Mouse (Mus musculus) c-Kit-positive CD71-positive TER-119-positive erythroid progenitor cells, embryonic 14.5 days (primary cell): ENCODE measurements around the gene Fam184a.
"Not testable (repeated sequence)": the region's sequence is repeated elsewhere in the genome, so short reads cannot be mapped to it uniquely, and the experiment has no call there.

Experiments used
- DNase-seq: peaks from one replicate; pipeline ENCODE4 v3.0.0-alpha.2; 2013; ENCODE audit warnings: low spot score

The Fam184a gene

DNA sequence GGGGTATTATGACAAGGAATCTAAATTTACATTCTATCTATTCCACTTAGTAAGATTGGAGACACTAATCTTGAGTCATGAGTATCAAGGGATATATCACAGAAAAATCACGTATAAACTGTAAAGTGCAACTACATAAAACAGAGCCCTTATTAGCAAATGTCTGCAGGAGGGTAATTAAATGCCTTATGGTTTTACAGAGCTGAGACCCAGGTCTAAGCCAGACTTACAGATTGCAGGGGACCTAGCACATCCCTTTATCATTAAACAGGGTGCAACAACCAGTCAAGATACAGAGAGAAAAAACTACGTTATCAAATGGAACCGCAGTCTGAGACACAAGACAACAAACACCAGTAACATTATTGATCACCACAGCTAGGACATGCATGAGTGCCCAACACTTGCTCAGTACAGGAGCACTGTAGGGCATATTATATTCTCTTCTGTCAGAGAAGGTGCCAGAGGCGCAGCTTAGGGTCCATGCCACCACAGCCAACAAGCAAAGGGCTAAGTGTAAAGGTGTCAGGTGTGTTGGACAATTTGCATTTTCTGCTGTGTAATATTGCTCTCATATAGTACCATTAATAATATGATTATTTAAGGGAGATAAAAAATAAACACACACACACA is 61.9 kb downstream of the Fam184a start:
- no peak for DNase-seq

DNA sequence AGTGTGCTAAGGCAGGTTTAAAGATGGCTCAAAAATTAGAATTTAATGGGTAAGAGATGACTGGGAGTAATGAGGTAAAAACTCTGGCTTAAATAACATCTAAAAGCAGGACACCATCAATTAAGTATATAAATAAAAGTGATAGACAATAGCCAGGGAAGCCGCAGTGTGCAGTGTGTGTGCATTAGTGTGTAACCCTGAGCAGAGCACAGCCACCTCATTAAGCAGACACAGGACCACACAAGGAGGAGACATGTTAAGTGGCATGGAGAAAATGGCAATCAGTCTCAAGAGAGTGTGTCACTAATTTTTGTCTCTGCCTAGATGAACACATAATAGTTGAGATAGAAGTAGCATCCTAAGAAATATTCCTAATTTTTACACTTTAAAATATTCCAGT is 62.4 kb downstream of the Fam184a start:
- DNase-seq: no peak

DNA sequence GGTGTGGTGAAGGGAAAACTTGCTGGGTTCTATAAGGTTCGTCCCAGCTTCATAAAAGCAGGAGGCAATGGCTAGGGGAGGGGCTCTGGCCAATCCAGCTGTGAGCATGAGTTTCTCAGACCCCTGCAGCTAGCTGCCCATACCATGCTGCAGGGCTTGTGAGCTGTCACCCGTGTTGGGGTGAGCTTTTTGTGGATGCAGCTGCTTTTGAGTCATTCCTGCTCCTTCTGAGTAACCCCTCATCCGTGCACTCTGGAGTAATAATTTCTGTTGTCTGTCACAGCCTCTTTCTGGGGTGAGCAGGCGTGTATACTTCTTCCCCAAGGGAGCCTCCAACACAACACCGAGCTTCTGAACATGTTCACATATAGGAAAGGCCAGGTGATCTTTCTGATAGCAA is 63.0 kb downstream of the Fam184a start:
- no peak for DNase-seq

DNA sequence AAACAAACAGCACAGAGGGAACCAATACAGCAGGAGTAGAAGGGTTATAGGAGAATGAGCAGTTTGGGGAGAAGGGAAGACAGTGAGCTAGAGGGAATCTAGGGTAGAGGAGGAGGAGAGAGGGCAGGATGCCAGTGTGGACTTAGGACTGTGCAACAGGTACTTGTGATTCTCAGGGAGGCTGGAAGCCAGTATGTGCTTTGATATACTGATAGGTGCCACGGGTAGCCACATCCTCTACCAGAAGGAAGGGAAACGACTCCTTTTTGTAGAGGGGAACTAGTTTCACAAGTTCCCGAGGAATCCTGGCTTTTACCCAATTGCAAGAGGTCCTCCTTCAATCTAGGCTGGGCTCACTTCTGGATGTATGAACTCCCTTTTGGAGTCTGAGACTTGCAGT is 65.1 kb downstream of the Fam184a start:
- DNase-seq: no peak

DNA sequence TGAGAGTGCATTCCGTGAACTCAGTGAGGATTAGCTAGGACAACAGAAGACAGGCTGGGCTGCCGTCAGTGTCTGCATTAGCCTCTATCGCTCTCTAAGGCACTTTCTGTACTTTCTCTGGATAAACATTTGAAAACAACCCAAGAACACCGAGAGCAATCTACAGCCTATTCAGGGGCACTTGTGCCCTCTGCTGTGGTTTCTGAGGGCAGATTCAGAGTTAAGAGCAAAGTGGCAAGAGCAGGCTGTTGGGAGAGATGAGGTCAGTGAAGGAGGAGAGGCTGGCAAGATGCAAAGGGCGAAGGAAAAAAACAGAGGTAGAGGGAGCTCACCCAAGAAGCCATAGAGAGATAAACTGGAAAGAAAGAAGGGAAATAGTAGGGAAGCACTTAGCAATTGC is 67.7 kb downstream of the Fam184a start:
- no peak for DNase-seq

DNA sequence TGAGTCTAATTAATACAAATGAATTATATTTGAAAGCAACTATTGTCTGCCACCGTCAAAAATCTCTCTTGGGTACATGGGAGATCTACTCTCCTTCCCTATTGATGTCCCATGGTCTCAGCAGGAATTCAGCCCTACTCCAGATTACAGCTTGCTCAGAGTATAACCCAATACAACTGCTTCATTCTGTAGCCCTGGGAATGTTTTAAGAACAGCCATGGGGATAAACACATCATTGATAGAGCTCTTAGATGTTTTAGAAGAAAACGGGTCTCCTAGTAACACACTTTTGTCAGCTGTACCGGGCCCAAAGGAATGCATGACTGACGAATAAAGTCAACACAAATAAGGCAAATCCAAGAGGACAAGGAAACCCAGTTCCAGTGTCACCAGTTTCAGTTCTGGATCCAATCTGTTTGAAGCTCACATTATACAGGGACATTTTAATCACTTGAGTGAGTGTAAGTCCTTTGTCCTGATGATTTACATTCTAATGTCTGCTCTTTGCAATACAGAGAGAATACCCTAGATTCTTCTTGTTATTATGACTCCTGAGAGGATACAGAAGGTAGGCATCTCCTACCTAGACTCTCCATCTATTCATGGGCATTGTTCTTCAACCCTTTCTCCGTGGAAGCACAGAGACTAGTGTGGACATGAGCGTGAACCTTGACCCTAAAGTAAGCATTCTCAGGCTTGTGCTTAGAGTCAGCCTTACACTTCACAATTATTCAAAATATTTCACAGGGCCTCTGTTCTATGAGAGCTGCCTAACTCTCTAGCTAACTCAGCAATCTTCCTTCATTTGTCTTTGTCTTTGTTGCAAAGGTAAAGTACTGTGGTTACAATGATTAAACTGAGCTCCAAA is 71.0 kb downstream of the Fam184a start:
- no peak for DNase-seq

DNA sequence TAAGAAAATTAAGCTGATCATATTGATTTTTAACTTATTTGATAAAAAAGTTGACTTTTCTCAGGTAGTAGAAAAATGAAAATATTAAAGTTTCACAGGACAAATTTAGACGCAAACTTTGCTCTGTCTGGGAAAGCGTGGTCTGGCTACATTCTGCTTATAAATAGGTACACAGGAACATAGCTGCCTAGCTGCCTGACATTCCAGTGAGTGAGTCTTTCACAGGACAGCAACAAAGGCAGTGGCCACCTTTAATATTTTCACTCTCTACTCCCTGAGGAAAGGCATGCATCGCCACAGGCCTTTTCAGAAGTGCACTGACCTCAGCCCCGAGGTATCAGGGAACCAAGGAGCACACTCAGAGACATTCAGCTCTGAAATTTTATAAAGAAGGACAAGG is 89.1 kb downstream of the Fam184a start:
- no peak for DNase-seq

DNA sequence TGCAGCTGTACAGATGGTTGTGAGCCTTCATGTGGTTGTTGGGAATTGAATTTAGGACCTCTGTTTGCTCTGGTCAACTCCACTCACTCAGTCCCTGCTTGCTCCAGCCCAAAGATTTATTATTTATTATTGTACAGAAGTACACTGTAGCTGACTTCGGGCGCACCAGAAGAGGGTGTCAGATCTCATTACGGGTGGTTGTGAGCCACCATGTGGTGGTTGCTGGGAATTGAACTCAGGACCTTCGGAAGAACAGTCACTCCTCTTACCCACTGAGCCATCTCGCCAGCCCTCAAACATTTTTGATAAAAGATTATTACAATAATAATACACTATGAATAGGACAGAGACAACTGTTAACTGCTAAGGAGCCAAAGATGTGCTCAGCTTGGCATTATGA is 96.7 kb downstream of the Fam184a start:
- not testable (repeated sequence) for DNase-seq

DNA sequence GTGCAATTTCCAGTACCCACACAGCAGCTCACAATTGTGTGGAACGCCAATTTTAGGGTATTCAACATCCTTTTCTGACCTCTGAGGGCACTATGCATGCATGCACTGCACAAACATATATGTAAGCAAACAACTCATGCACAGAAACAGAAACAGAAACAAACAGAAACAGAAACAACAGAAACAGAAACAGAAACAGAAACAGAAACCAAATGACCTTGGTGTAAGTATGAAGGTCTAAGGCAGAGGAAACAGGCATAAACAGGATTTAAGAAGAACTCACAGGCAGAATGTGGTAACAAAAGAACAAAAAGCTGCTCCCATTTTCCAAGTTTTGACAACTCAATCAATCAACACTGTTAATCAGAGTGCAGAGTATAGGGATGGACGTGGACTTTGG is 100.2 kb downstream of the Fam184a start:
- DNase-seq: no peak

DNA sequence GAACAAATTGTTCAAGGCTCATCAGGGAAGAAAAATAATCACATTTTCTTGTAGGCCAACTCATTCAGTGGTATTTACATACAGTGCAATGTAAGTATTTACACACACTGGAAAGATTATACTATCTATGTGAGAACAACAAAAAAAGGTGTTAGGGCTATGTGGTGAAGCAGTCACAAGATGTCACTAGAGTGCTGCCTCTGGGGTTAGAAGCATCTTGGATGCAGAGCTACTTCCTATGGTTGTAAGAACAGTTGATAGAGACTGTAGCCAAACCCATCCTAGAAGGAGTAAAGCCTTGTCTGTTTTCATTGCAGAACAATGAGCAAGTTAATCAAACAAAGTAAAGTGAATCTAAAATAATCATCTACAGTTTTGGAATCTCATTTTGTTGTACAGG is 109.4 kb downstream of the Fam184a start:
- no peak for DNase-seq

DNA sequence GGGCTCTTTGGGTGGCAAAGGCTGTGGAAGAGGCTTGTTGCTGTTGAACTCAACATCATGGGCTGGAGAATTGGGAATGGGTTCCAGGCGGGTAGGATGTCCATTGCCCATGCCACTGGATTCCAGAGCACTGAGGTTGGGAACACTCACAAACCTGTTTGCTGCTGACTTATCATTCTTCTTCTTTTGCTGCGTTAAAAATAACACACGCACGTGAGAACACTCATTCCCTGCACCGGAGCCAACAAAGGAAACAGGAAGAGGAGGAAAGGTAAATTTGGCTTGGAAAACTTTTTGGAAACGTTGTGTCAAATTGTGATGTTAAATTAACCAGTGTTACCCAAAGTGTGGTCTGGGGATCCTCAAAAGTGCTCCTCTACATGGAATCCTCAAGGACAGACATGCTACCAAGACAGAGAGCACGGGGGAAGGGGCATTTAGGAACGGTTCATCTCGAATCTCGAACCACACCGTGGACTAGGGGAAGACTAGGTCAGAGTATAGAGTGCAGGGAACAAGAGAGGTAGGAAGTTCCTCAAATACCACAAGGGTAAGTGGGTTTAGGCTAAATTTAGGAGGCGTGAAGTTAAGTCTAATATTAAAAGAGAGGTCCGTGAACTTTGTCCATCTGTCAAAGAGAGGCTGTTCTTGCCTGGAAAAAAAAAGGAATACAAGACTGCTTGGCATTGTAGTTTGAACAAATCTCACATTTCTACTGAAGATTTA is 115.5 kb downstream of the Fam184a start:
- DNase-seq: no peak

DNA sequence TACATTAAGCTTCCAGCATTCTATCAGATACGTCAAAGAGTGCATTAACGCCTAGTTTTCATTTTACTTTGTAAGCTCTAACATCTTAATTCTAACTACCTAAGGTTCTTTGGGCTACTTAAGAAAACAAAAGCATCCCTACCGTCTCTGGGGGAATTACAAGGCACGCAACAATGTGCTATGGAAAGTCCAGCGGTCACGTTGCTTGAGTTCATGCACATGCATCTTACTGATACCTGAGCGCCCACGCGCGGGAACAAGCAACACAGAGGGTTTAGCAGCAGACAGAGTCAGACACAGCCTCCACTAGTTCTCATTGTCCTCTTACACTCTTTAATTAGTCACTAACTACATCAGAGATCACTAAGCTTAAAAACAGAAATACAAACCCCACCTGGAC is 116.8 kb downstream of the Fam184a start:
- no peak for DNase-seq

DNA sequence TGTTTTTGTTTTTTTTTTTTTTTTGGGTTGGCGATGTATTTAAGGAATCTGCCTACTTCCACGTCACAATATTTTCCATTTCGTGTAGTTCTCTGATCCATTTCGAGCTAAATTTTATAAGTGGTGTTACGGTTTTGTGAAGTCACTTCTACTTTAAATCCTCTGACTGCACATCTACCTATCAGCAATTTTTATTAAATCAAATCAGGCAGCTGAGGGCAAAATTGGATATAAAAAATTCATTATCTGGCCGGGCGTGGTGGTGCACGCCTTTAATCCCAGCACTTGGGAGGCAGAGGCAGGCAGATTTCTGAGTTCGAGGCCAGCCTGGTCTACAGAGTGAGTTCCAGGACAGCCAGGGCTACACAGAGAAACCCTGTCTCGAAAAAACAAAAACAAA is 120.6 kb downstream of the Fam184a start, which contains the start of gene Mcm9:
TSS of gene Mcm9 (minus strand) at position 101 of the 400 bp plus-strand sequence.
- DNase-seq: not testable (repeated sequence)

DNA sequence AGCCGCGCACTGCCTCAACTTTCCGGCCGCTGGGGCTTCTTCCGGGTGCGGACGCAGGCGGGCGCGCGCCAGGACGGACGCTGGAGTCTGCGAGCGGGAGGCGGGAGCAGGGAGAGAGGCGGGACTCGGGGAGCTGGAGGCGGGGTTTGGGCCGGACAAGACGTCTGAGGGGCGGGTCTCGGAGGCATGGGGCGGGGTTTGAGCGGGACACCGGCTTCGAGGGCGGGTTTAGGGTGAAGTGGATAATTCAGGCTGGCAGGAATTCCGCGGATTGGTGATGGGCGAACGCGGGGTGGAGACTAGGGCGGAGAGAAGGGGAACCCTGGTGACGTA is 121.0 kb downstream of the Fam184a start:
- DNase-seq: peak; percentile 96

DNA sequence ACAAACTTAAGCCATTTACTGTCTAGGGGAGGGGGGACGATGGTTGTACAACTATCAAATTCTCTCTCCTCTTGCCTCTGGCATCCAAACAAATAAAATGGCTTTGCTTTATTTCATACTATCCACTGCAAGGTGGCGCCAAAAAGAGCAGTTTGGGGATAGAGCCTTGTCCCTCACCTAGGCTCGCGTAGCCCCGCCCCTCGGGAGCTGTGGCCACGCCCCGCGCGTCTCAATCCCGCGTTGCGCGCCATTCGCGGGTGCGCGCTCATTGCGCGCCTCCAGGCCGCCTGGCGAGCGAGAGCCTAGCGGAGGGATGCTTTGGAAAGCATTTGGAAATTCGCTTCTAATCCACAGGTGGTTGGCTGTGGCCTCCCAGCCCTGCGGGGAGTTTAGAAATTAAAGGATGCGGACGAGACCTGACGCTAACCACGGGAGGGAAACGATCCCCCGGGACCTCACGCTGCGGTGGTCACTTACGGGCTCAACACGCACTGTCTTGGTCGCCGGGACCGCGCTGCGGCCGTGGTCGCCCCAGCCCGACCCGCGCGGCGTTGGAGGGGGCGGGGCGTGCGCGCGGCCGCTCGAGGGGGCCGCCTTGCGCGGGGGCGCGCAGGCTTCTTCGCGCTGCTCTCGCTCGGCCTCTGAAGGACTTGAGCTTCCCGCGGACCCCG is 121.5 kb downstream of the Fam184a start:
- DNase-seq: peak; percentile 93

DNA sequence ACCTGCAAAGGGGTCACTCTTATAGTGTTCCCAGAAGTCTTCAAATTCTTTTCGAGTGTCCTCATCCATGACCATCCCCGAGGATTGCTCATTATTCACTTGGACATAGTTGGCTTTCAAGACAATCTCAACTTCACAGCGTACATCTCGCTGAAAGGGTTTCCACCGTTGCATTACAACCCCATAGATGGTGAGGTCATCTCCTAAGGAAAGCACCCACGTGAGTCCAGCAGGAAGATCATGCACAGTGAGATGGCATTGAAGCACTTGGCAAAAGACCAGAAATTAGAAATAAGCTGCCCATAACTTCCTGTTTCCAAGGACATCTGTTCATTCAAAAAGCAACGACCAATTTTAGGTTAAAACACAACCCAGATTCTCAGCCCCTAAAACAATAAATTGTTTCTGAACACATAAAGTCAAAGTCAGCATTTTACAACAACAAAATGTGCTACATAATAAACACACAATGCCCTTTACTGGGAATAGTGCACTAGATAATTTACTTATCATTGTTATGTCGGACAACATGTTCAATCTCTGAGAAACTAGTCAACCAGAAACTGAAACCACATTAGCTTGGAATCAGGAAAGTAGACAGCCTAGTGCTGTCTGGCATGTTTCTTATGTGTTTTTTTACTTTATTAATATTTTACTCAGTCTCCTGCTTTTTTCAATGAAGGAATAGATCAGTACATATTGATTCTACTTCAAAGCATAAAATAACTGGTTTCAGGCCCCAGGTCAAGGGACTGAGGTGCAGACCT is 134.9 kb downstream of the Fam184a start:
- DNase-seq: no peak

DNA sequence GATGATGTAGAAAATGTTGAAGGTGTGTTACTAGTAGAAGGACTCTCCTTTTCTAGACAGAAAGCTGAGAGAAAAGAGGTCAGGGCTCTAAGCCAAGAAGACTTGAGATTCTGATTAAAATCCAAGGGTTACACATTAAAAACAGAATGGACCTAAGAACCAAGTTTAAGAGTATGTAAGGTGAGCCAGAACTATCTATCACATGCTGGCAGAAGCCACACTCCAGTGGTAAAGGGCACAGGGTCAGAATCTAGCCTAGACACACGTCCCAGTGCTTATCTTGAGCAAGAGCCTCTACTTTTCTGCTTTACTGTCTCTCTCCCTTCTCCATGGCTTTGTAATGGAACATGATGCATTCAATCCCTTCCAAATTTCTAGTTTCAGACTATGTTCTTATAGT is 137.0 kb downstream of the Fam184a start:
- DNase-seq: no peak

DNA sequence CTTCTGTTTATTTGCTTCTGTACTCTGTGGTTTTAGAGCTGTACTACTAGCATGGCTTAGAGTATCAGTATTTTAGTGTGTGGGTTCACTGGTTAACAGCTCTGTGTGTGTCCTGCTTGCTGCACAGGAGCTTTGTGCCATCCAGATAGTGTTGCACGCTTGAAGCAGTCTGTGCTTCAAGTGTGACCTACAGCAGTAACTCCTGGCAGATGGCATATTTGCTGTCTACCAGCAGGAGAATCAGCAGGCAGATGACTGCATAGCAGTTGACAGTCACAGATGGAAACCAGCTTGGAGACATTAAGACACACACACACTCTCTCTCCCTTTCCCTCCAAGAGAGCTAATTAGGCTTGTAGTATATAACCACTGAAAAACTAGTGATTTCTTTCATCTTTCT is 138.8 kb downstream of the Fam184a start:
- DNase-seq: no peak

DNA sequence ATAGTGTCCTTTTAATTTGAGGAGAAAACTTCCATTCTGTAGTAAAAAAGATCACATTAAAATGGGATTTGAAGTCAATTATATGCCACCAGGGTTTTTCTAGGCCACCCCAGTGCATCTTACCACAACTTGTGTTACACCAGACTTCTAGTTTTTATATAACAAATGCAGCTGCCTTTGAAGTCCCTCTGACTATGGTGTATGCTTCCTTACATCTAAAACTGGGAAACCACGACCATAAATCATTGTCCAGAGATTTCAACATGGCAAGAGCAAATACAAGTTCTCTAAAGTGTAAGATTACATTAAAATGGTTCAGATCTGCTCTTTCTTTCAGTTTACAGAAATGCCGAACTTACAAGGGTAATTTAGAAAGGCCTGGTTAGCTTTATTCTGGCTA is 142.6 kb downstream of the Fam184a start:
- no peak for DNase-seq

DNA sequence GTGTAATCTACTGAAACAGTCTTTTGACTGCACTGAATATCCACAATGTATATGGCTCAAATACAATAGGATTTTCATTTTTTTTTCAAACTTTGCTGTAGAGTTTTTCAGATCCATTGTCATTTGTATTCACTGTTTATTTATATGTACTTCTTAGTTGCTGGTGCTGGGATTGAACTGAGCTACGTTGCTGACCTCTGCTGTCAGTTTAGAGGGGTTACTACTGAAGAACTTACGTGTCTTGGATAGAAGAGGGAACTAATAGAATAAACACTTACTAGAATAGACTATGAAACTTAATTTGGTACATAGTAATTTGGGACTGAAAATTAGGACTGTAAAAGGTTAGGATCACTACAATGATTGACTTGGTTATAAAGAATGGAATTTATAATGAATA is 145.6 kb downstream of the Fam184a start:
- DNase-seq: no peak

DNA sequence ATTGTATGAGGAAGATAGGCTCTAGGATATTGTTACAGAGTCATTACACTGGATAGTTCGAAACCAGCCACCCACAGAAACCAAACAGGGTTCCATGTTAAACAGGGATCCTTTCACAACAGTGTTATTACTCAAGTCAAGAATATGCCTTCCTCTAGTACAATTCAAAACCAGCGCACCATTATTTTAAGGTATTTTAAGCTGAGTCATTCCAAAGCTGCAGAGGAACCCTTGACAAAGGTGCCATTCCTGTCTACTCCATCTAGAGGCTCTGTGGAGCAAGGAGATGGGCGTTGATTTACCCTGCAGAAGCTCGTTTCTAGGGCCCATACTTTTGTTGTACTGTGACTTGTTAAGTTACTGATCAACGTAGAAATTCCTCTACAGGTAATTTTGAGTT is 152.1 kb downstream of the Fam184a start:
- DNase-seq: peak; percentile 72
